Mouse (Mus musculus) small intestine, adult 2 months (tissue): ENCODE measurements around the gene Stub1. TPM values are rescaled to one million over a fixed set of nuclear protein-coding genes. Genes with fewer than 3 reads are reported as not detected.
A peak's percentile ranks its signal among the peaks of the same experiment; 100 is the strongest.

Experiments used
- H3K27ac ChIP-seq: fragments of 200-500 bp; 2 replicates; pipeline ENCODE4 v1.5.1; 2012; ENCODE audit warnings: low read depth, low read length, control low read depth, inconsistent platforms; ENCODE audit not compliant: insufficient read depth
- H3K27me3 ChIP-seq: fragments of 200-500 bp; 2 replicates; pipeline ENCODE4 v1.6.1; 2012; ENCODE audit warnings: mild to moderate bottlenecking, moderate library complexity, low read length, inconsistent platforms; ENCODE audit not compliant: control insufficient read depth, insufficient read depth
- H3K36me3 ChIP-seq: fragments of 200-500 bp; 2 replicates; pipeline ENCODE4 v1.6.1; 2012; ENCODE audit warnings: mild to moderate bottlenecking, low read length, control low read depth, inconsistent platforms; ENCODE audit not compliant: control insufficient read depth, insufficient read depth
- H3K4me1 ChIP-seq: fragments of 200-500 bp; 2 replicates; pipeline ENCODE4 v1.6.1; 2012; ENCODE audit warnings: low read length, inconsistent platforms, mixed read lengths; ENCODE audit not compliant: control insufficient read depth, insufficient read depth, insufficient read length
- H3K4me3 ChIP-seq: fragments of 200-500 bp; 2 replicates; pipeline ENCODE4 v1.5.1; 2012; ENCODE audit warnings: low read depth, mild to moderate bottlenecking, control low read depth, inconsistent platforms, low read length, moderate library complexity
- CTCF ChIP-seq: fragments of 200-500 bp; IDR thresholded peaks from 2 replicates; pipeline ENCODE4 v1.5.1; 2012; ENCODE audit warnings: low read depth, mild to moderate bottlenecking, control low read depth, inconsistent platforms, low read length, moderate library complexity, mixed read lengths; ENCODE audit not compliant: insufficient replicate concordance, insufficient read length; ENCODE audit errors: extremely low read depth
- POLR2A ChIP-seq: fragments of 200-500 bp; IDR thresholded peaks from 2 replicates; pipeline ENCODE4 v1.6.1; 2012; ENCODE audit warnings: low read depth, mild to moderate bottlenecking, control low read depth, inconsistent platforms, low read length, moderate library complexity
- WGBS: fragments of 180-500 bp; shearing (Covaris S2); methylation state at CpG from one replicate; pipeline ENCODE4 v1.1.7; 2018; 5-methylcytosine and 5-hydroxymethylcytosine counted together
- polyA plus RNA-seq: library from polyadenylated mRNA; depleted of rRNA; stranded (reverse); fragments of >200 nt; gene quantifications from 2 replicates; pipeline ENCODE4 v1.2.3, GENCODE M21; 2012

Gene Stub1
- polyA plus RNA-seq, 1 experiment = 141 TPM

DNA sequence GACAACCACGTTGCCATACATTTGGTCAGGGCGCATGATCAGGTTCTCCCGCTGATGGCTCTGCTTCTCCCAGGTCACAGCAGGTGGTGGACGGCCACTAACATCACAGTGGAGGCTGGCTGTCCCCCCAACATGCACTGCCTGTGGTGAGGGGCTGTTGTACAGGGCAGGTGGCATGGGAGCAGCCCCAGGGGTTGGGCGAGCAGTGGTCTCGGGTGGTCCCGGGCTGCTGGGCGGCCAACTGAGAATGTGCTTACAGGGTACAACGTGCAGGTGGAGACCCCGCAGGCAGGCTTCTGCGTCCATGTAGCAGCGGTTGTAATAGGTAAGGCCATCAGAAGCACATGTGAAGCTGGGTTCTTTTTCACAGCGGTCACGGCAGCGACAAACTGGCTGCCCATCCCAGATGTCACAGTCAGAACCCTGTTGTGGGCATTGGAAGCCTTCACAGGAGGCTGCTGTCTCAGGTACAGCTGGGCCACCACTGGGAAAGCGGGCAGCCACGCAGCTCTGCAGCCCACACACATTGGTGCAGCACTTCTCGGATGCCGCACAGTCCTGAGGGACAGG lies 45.5 kb upstream of the Stub1 start:
- H3K27ac ChIP-seq = no peak overlapping the region
- WGBS = 93% methylated on average over 19 of the region's 19 CpGs

DNA sequence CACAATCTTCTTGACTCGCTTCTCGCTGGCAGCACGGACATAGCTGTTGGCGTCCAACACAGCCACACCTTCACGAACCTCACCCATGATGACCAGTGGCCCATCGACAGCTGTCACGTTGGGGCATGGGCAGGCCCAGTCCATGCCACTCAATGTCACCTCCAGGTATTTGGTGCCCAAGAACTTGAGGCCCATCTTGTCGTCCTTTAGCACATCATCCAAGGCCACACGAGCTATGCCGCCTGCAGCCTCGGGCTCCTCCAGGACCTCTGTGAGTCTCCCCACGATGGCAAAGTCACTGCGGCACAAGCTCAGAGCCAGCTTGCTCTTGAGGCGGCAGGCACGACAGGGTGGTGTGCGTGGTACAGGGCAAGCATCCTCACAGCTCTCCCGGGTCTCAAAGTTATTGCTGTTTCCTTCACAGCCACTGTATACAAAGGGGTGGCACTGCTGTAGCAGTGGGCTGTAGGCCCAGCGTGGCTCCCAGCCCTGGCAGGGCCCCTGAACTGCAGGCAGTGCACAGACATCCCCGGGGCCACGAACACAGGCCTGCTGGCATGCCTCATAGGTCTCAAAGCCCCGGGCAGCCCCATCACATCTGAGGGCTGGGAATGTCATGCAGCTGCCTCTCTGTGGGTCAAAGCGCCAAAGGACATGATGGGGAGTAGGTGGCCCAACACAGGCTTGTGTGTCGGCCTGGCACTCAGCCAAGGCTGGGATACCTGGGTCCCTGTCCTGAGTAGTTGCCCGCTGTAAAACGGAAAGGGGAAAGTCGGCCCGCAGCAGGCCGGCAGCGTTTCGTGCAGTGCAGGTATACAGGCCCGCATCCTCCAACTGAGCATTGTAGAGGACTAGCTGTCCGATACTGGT lies 44.8 kb upstream of the Stub1 start:
- TF ChIP-seq POLR2A = no peak
- TF ChIP-seq CTCF = no peak
- Histone ChIP-seq H3K36me3 (peaks cover 14% of the 10 kb centered on the region), H3K4me1 (peaks cover 10% of the 10 kb centered on the region), H3K27ac (no peak overlapping the region), H3K4me3 (no peak overlapping the region), H3K27me3 (no peaks in the 10 kb centered on the region)
- WGBS = 94% methylated on average over 32 of the region's 32 CpGs

More for the DNA sequence above, 45.5 kb upstream of the Stub1 start:
- Histone ChIP-seq H3K4me3 (no peak overlapping the region), H3K36me3 (peaks cover 21% of the 10 kb centered on the region), H3K4me1 (peaks cover 10% of the 10 kb centered on the region), H3K27me3 (no peaks in the 10 kb centered on the region)
- TF ChIP-seq CTCF (no peak), POLR2A (0 out of 2 replicates have a peak, but pooled peaks have one; percentile 2)

DNA sequence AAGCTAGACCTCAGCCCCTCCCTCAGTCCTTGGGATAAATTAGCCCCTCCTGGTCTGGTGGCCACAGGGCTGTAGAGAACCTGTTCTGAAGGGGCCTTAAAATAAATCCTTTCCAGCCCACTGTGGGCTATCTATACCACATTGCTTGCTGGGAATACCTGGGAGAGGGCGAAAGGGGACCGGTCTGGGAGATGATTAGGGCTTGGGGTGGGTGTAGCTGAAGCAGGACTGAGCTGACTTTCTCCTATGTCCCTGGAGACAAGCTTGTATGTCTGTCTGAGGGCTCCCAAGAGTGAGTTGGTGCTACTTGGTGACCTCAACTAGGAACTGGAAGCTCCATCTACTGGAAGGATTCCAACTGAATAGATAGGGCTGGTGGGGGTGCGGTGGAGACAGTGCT lies 43.8 kb upstream of the Stub1 start:
- Histone ChIP-seq H3K27ac (no peak overlapping the region), H3K4me1 (peaks cover 10% of the 10 kb centered on the region), H3K36me3 (peaks cover 8% of the 10 kb centered on the region; the same call in 1 of the 2 replicates), H3K27me3 (no peaks in the 10 kb centered on the region), H3K4me3 (no peak overlapping the region)
- TF ChIP-seq POLR2A (no peak), CTCF (no peak)
- WGBS = 80% methylated on average over 3 of the region's 3 CpGs

GRCm38 (mm10) chr17:25876347-25876915 lies 43.2 kb upstream of the Stub1 start:
- Histone ChIP-seq H3K27ac (0 out of 2 replicates have a peak overlapping the region, but pooled peaks have one; percentile 65), H3K36me3 (peaks cover 8% of the 10 kb centered on the region; the same call in 1 of the 2 replicates), H3K4me1 (peaks cover 10% of the 10 kb centered on the region), H3K27me3 (no peaks in the 10 kb centered on the region), H3K4me3 (peak overlapping the region; percentile 78)
- 39% methylated on average over 10 of the region's 10 CpGs for WGBS
- TF ChIP-seq CTCF = no peak
- no peak for TF ChIP-seq POLR2A

DNA sequence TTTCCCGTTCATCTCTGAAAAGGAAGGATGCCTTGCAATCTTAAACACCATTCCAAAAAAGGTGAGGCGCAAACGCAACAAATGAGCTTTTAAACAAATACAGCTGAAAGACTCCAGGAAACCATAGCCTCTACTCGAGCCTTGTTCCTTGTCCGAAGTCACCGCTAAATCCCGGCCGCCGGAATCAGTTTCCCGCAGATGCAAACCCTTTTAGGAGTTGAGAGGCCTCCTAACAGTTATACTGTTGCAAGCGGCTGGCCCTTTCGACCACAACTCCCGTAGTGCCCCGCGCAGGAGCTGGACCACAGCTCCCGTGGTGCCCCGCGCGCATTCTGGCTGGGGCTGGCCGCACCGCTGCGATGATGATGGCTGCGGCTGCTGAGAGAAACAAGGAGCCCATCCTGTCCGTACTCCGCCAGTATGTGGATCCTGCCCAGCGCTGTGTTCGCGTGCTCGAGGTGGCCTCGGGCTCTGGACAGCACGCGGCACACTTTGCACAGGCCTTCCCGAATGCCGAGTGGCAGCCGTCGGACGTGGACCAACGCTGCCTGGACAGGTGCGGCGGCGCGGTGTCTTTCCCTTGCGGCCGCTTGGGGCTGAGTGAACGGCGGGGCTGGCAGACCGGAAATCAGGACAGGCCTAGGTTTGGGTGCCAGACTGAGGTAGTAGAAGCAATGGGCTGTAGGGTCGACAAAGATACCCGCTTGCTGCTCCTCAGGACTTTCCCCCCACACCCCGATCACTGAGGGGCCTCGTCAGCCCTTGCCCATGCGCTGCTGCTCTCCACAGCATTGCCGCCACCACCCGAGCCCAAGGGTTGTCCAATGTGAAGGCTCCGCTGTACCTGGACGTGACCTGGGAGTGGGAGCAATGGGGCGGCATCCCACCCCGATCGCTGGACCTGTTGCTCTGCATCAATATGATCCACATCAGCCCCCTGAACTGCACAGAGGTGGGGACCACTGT lies 42.2 kb upstream of the Stub1 start:
- WGBS = under 1% methylated on average over 59 of the region's 59 CpGs
- H3K27ac ChIP-seq = peak overlapping the region; percentile 71
- peaks cover 10% of the 10 kb centered on the region for H3K4me1 ChIP-seq
- peaks cover 8% of the 10 kb centered on the region; the same call in 1 of the 2 replicates for H3K36me3 ChIP-seq
- peak overlapping the region; percentile 78 for H3K4me3 ChIP-seq
- TF ChIP-seq CTCF = no peak
- peak; percentile 82; the same call in 1 of the 2 replicates for TF ChIP-seq POLR2A
- no peaks in the 10 kb centered on the region for H3K27me3 ChIP-seq

- TF ChIP-seq CTCF = no peak
- TF ChIP-seq POLR2A = no peak
- H3K36me3 ChIP-seq = peaks cover 8% of the 10 kb centered on the region; the same call in 1 of the 2 replicates
- H3K27ac ChIP-seq = peak within 1 kb of the TSS; percentile 71
- peak within 1 kb of the TSS; percentile 78 for H3K4me3 ChIP-seq
- WGBS = under 1% methylated on average over 25 of the region's 25 CpGs
- H3K27me3 ChIP-seq = no peaks in the 10 kb centered on the region
- peaks cover 10% of the 10 kb centered on the region for H3K4me1 ChIP-seq
Measured at GRCm38 (mm10) chr17:25874721-25875170, 41.5 kb upstream of the Stub1 start, which contains the start of gene Mettl26. Mettl26 (plus strand) TSS chr17:25875074.
